Mouse (Mus musculus) heart, postnatal 0 days (tissue): ENCODE results near the gene Lipn. TPM values are rescaled to one million over a fixed set of nuclear protein-coding genes. Genes with fewer than 3 reads are reported as not detected.

ENCODE experiments used
- ATAC-seq: fragments of 200-750 bp; cut with Nextera tagmentation; 2 replicates; pipeline ENCODE4 v1.8.0; 2017; ENCODE audit warnings: low read depth, moderate number of reproducible peaks, moderate library complexity; ENCODE audit not compliant: insufficient read depth
- DNase-seq: peaks from one replicate; pipeline ENCODE4 v3.0.0-alpha.2; 2016; ENCODE audit warnings: low spot score
- H3K27ac ChIP-seq: fragments of 300-500 bp; sonication (generic); 2 replicates; pipeline ENCODE4 v1.5.1; 2014; ENCODE audit warnings: low read depth, mild to moderate bottlenecking
- H3K27me3 ChIP-seq: fragments of 300-500 bp; sonication (generic); 2 replicates; pipeline ENCODE4 v1.6.1; 2014; ENCODE audit warnings: low read length, mixed read lengths; ENCODE audit not compliant: control insufficient read depth, insufficient read depth
- H3K36me3 ChIP-seq: fragments of 300-500 bp; sonication (generic); replicated peaks from 2 replicates; pipeline ENCODE4 v1.6.1; 2014; ENCODE audit warnings: low read length, mixed read lengths; ENCODE audit not compliant: control insufficient read depth, insufficient read depth
- H3K4me1 ChIP-seq: fragments of 300-500 bp; sonication (generic); 2 replicates; pipeline ENCODE4 v1.6.1; 2014; ENCODE audit warnings: antibody characterized with exemption; ENCODE audit not compliant: control insufficient read depth, insufficient read depth
- H3K4me2 ChIP-seq: fragments of 300-500 bp; sonication (generic); 2 replicates; pipeline ENCODE4 v1.6.1; 2014; ENCODE audit warnings: low read depth, mild to moderate bottlenecking, low read length, moderate library complexity
- H3K4me3 ChIP-seq: fragments of 300-500 bp; sonication (generic); 2 replicates; pipeline ENCODE4 v1.5.1; 2014; ENCODE audit warnings: low read depth, low read length
- H3K9ac ChIP-seq: fragments of 300-500 bp; sonication (generic); replicated peaks from 2 replicates; pipeline ENCODE4 v1.6.1; 2014; ENCODE audit warnings: low read depth, low read length, mixed read lengths
- H3K9me3 ChIP-seq: fragments of 300-500 bp; sonication (generic); replicated peaks from 2 replicates; pipeline ENCODE4 v1.6.1; 2016; ENCODE audit warnings: low read length; ENCODE audit not compliant: control insufficient read depth
- CTCF ChIP-seq: IDR thresholded peaks from 2 replicates; pipeline ENCODE4 v1.5.1; 2016; ENCODE audit warnings: antibody characterized with exemption, control low read depth, low read depth
- EP300 ChIP-seq: IDR thresholded peaks from 2 replicates; pipeline ENCODE4 v1.6.1; 2016; ENCODE audit warnings: antibody characterized with exemption, low read depth
- WGBS: fragments of 180-500 bp; shearing (Covaris S2); extraction: QIAGEN DNeasy Blood & Tissue Kit; methylation state at CpG from one replicate; pipeline ENCODE4 v1.1.7; 2014; 5-methylcytosine and 5-hydroxymethylcytosine counted together
- polyA plus RNA-seq: library from polyadenylated mRNA; unstranded; fragments of >200 nt; fragmentation: Nextera tagmentation; extraction: Ambion mirVana; gene quantifications from 2 replicates; pipeline ENCODE4 v1.2.1, GENCODE M21; 2015
- total RNA-seq: library from RNA; depleted of rRNA; stranded (reverse); fragments of >200 nt; gene quantifications from 2 replicates; pipeline ENCODE4 v1.2.3, GENCODE M21; 2014; ENCODE audit warnings: low replicate concordance

Gene Lipn
- total and polyA plus RNA-seq, 2 experiments from 2014 or later, result not detected

DNA sequence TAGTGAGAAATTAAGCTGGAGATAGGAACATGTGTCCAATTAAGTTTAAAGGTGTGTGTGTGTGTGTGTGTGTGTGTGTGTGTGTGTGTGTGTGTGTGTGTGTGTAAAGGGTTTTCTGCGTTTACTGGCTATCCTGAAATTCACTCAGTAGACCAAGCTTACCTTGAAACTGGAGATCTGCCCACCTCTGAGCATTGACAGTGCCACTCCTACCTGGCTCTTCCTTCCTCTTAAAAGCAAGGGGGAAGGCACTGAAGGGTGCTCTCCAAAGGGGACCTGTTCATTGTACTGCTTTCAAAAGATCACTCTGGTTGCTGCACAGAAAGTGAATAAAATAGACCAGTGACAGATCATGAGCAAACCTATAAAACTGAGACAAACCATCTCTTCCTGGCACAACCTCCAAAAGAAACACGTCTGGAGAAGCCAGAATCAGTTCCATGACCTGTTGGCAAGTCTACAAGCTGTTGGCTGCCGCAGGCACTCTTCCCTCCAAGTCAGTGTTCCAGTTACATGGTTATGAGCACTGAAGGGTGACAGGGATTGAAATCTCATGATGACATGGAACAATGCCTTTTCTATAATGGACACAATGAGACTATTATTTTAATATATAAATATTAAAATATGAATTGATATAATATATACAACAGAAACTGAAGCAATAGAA lies 22.0 kb downstream of the Lipn start:
- Histone ChIP-seq H3K4me1 (no peaks in the 10 kb centered on the region), H3K27me3 (no peaks in the 10 kb centered on the region), H3K27ac (no peak overlapping the region), H3K9me3 (no peaks in the 10 kb centered on the region), H3K4me2 (no peak overlapping the region), H3K36me3 (no peaks in the 10 kb centered on the region), H3K4me3 (no peak overlapping the region), H3K9ac (no peak overlapping the region)
- TF ChIP-seq EP300 (no peak), CTCF (no peak)
- 59% methylated on average over 3 of the region's 3 CpGs for WGBS
- DNase-seq, result no peak
- no peak for ATAC-seq

DNA sequence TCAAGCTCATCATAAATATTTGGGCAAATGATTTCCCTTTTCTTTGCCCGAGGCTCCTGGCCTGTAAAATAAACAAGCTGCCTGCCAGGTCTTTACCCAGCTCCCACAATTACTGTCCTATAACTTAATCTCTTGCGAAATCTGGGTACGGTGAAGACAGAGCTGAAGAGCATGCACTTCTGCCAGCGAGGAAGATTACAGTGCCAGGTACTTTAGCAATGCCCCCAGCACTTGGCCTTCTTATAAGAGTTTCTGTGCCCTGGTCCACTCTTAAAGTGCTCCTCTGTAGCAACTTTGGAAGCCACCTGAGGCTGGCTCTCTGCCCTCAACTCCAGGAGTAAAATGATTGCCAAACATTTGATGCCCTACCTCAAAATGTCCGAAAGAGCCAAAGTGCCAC lies 28.2 kb downstream of the Lipn start:
- 69% methylated on average over 5 of the region's 5 CpGs for WGBS
- H3K4me3 ChIP-seq, result no peak overlapping the region
- DNase-seq (no peak), ATAC-seq (no peak)
- no peaks in the 10 kb centered on the region for H3K27me3 ChIP-seq
- no peak for TF ChIP-seq CTCF
- no peak for TF ChIP-seq EP300
- no peaks in the 10 kb centered on the region for H3K9me3 ChIP-seq
- H3K36me3 ChIP-seq, result no peaks in the 10 kb centered on the region
- H3K27ac ChIP-seq, result no peak overlapping the region
- H3K4me2 ChIP-seq, result no peak overlapping the region
- no peak overlapping the region for H3K9ac ChIP-seq
- H3K4me1 ChIP-seq, result no peaks in the 10 kb centered on the region

DNA sequence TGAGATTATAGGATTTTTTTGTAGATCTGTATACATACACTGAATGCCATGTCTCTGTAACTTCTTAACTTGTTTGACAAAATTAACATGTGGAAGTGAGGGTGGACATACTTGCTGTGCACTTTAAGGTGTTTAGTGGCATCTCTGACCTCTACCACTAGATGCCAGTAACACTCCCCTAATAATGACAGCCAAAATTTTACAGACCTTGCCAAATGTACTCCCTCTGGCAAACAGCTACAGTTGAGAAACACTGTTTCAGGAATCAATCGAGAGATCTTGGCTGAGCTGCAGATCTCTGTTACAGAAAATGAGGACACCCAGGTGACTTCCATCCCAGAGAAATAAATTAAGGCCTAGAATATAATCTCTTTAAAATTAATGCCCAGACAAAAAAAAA lies 29.1 kb downstream of the Lipn start:
- no peak overlapping the region for H3K27ac ChIP-seq
- 56% methylated on average over 1 of the region's 1 CpGs for WGBS
- no peak for ATAC-seq

DNA sequence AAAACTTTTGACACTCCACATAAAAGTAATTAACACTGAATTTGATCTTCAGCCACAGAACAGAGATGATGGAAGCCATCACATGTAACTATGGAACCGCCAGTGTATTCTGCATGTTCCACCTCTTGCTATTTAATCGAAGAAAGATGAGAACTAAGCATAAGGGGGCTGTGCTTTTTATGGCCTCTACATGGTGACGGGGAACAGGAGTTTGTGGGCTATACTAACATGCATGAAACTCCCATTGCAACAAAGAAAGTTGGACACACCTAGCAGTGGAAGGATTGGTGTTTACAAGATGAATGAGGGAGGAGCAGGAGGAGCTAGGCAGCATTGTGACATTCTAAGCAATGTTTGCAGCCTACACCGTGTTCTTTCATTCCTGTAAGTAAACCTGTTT lies 33.5 kb downstream of the Lipn start, which contains the start of gene Lipm:
Gene Lipm (plus strand): TSS at position 301 of the 400 bp plus-strand sequence.
- Histone ChIP-seq H3K27me3 (no peaks in the 10 kb centered on the region), H3K9ac (no peak within 1 kb of the TSS), H3K4me3 (no peak within 1 kb of the TSS), H3K9me3 (no peaks in the 10 kb centered on the region), H3K27ac (no peak within 1 kb of the TSS), H3K4me2 (no peak within 1 kb of the TSS), H3K4me1 (no peaks in the 10 kb centered on the region), H3K36me3 (no peaks in the 10 kb centered on the region)
- no peak for ATAC-seq
- 86% methylated on average over 4 of the region's 4 CpGs for WGBS
- DNase-seq, result no peak
- TF ChIP-seq EP300 (no peak), CTCF (no peak)

More for the DNA sequence above, 29.1 kb downstream of the Lipn start:
- Histone ChIP-seq H3K9me3 (no peaks in the 10 kb centered on the region), H3K9ac (no peak overlapping the region), H3K27me3 (no peaks in the 10 kb centered on the region), H3K4me1 (no peaks in the 10 kb centered on the region), H3K4me3 (no peak overlapping the region), H3K36me3 (no peaks in the 10 kb centered on the region), H3K4me2 (no peak overlapping the region)
- no peak for DNase-seq
- TF ChIP-seq CTCF, result no peak
- TF ChIP-seq EP300, result no peak

DNA sequence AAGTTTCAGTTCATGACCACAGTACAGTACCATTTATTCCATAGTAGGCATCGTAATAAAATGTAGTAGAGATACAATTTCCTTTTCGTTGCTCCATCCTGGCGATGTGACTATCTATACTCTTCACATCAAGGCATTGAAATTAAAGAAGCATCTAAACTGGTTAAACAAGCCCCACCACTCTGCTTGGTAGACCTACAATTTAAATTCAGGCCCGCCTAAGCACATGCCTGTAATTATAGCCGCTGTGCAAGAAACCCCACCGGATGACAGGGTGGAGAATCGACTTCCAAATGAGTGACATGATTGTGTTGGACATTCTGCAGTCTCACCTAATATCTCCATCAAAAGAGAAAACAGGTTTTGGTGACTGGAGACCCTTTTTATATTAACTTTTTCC lies 34.7 kb downstream of the Lipn start:
- Histone ChIP-seq H3K9ac (no peak overlapping the region), H3K27me3 (no peaks in the 10 kb centered on the region), H3K36me3 (no peaks in the 10 kb centered on the region), H3K4me1 (no peaks in the 10 kb centered on the region), H3K4me3 (no peak overlapping the region), H3K4me2 (no peak overlapping the region), H3K27ac (no peak overlapping the region), H3K9me3 (no peaks in the 10 kb centered on the region)
- DNase-seq, result no peak
- WGBS, result 81% methylated on average over 7 of the region's 7 CpGs
- TF ChIP-seq EP300 (no peak), CTCF (no peak)
- ATAC-seq, result no peak

DNA sequence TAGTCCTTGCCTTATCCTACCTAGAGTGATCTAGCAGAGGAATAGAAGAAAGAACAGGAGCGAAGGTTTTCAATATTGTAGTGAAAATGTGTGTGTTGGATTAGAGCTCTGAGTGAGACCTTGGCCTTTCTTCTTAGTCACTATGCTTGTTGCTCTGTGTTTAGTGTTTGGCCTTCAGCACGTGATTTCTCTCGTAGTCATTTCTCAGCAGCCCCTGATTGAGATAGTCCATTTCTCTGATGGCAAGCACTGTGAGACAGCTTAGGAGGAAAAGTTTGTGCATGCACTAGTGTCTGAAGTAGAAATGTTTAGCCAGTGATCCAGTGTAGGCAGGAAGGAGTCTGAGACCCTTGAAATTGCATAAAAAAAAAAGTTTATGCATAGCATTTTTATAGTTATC lies 37.7 kb downstream of the Lipn start:
- H3K9ac ChIP-seq, result no peak overlapping the region
- no peaks in the 10 kb centered on the region for H3K27me3 ChIP-seq
- no peaks in the 10 kb centered on the region for H3K36me3 ChIP-seq
- no peaks in the 10 kb centered on the region for H3K9me3 ChIP-seq
- ATAC-seq (no peak), DNase-seq (no peak)
- 85% methylated on average over 3 of the region's 3 CpGs for WGBS
- no peak overlapping the region for H3K4me3 ChIP-seq
- no peak for TF ChIP-seq CTCF
- no peak for TF ChIP-seq EP300
- no peak overlapping the region for H3K27ac ChIP-seq
- no peak overlapping the region for H3K4me2 ChIP-seq
- no peaks in the 10 kb centered on the region for H3K4me1 ChIP-seq
